Mouse (Mus musculus): ENCODE measurements around the gene Rnf6. TPM values are rescaled to one million over a fixed set of nuclear protein-coding genes. Genes with fewer than 3 reads are reported as not detected.

Gene Rnf6
- polyA plus RNA-seq, 1 experiment from 2014 or later: 22.7 TPM

DNA sequence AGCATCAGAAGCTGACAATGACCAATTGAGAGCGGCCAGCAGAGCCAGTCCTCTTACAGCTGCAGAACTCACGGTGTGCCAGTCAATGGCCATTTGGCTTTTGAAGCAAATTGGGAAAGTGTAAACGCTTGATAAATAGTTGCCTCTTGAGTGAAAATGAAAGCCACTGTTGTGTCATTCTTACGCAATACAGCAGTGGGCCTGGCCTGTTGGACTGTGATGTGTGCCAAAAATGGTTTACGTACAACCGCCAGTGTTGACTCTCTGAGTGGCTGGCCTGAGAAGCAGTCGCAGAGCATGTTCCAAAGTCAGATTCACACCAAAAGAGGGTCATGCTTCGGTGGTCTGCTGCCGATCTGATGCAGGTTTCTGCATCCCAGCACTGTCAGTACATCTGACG, 27.4 kb upstream of the Rnf6 start:
- 89% methylated on average over 10 of the region's 10 CpGs for WGBS
- no peak overlapping the region for H3K4me3 ChIP-seq (ENCODE audit: low read depth, low read length)

DNA sequence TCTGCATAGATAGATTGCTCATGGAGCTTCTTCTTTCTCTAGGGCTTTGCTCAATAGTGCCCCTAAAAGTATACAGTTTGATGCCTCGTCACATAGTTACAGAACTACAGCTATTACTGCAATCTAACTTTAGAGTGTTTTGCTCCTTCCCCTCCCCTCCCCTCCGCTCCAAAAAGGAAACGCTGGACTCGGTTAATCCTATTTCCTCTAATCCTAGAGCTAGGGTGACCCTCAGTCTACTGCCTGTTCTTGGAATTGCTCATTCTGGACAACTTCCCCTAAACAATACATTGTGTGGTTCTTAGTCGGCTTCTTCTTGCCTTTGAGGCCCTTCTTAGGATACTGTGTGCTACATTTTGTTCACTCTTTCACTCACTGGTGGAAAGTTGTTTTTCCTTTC, 26.4 kb upstream of the Rnf6 start:
- Histone ChIP-seq H3K36me3 (ENCODE audit: control insufficient read depth, insufficient read depth, low read length) (no peaks in the 10 kb centered on the region; the same call in 1 of the 2 replicates), H3K27me3 (ENCODE audit: control insufficient read depth, insufficient read depth, low read length) (no peaks in the 10 kb centered on the region), H3K9ac (ENCODE audit: low read length) (no peak overlapping the region), H3K27ac (ENCODE audit: low read depth, low read length) (no peak overlapping the region), H3K9me3 (ENCODE audit: control insufficient read depth, low read length) (no peaks in the 10 kb centered on the region), H3K4me1 (ENCODE audit: control insufficient read depth, insufficient read depth, low read length) (no peaks in the 10 kb centered on the region), H3K4me3 (ENCODE audit: low read depth, low read length) (no peak overlapping the region), H3K4me2 (ENCODE audit: low read depth) (no peak overlapping the region)
- 78% methylated on average over 5 of the region's 5 CpGs for WGBS
- no peak for ATAC-seq (ENCODE audit: insufficient read depth, low FRiP score, low TSS enrichment)
- DNase-seq (ENCODE audit: low spot score): no peak

More for the DNA sequence above, 27.4 kb upstream of the Rnf6 start:
- H3K4me2 ChIP-seq (ENCODE audit: low read depth): no peak overlapping the region
- no peak overlapping the region for H3K27ac ChIP-seq (ENCODE audit: low read depth, low read length)
- no peaks in the 10 kb centered on the region for H3K4me1 ChIP-seq (ENCODE audit: control insufficient read depth, insufficient read depth, low read length)
- ATAC-seq (ENCODE audit: insufficient read depth, low FRiP score, low TSS enrichment): no peak
- H3K9ac ChIP-seq (ENCODE audit: low read length): no peak overlapping the region
- H3K36me3 ChIP-seq (ENCODE audit: control insufficient read depth, insufficient read depth, low read length): no peaks in the 10 kb centered on the region; the same call in 1 of the 2 replicates
- no peak for DNase-seq (ENCODE audit: low spot score)
- H3K9me3 ChIP-seq (ENCODE audit: control insufficient read depth, low read length): no peaks in the 10 kb centered on the region
- H3K27me3 ChIP-seq (ENCODE audit: control insufficient read depth, insufficient read depth, low read length): no peaks in the 10 kb centered on the region

- H3K27me3 ChIP-seq (ENCODE audit: control insufficient read depth, insufficient read depth, low read length): no peaks in the 10 kb centered on the region
- no peak for ATAC-seq (ENCODE audit: insufficient read depth, low FRiP score, low TSS enrichment)
- WGBS: 88% methylated on average over 1 of the region's 1 CpGs
- no peaks in the 10 kb centered on the region for H3K4me1 ChIP-seq (ENCODE audit: control insufficient read depth, insufficient read depth, low read length)
- no peak overlapping the region for H3K9ac ChIP-seq (ENCODE audit: low read length)
- no peaks in the 10 kb centered on the region; the same call in 1 of the 2 replicates for H3K36me3 ChIP-seq (ENCODE audit: control insufficient read depth, insufficient read depth, low read length)
- no peaks in the 10 kb centered on the region for H3K9me3 ChIP-seq (ENCODE audit: control insufficient read depth, low read length)
- H3K4me2 ChIP-seq (ENCODE audit: low read depth): no peak overlapping the region
- H3K4me3 ChIP-seq (ENCODE audit: low read depth, low read length): no peak overlapping the region
- DNase-seq (ENCODE audit: low spot score): no peak
- H3K27ac ChIP-seq (ENCODE audit: low read depth, low read length): no peak overlapping the region
Measured at GRCm38 (mm10) chr5:146246386-146246785, 25.0 kb upstream of the Rnf6 start.

DNA sequence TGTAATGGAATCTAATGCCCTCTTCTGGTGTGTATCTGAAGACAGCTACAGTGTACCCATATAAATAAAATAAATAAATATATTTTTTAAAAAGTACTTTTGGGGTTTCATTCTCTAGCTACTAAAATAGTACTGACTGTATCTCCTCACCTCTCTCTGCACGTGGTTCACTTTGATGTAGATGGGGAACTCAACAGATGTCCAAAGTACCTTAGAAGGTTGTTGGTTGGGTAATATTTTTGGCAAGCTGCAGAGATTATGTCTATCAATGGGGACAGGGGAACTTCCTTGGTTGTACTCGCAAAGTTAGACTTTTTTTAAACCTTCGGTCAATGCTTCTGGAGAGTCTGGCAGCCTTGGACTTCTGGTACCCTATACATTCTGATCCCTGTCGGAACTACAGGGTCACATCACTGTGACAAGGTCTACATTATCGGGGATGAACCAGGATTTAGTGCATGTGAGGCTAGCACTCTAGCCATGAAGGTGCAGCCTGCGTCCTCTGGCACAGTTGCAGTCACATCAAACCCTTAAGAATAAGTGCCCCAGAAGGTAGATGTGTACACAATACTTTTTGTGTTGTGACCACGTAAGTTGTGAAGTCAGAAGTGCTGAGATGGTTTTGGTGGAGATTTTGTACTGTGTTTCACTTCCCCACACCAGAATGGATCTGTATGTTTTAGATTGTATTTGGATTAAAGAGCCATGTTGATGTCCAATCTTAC, 24.5 kb upstream of the Rnf6 start:
- H3K4me1 ChIP-seq (ENCODE audit: control insufficient read depth, insufficient read depth, low read length): no peaks in the 10 kb centered on the region
- no peak overlapping the region for H3K4me3 ChIP-seq (ENCODE audit: low read depth, low read length)
- no peak overlapping the region for H3K4me2 ChIP-seq (ENCODE audit: low read depth)
- no peak overlapping the region for H3K27ac ChIP-seq (ENCODE audit: low read depth, low read length)
- ATAC-seq (ENCODE audit: insufficient read depth, low FRiP score, low TSS enrichment) (no peak), DNase-seq (ENCODE audit: low spot score) (no peak)
- WGBS: 95% methylated on average over 7 of the region's 7 CpGs
- no peaks in the 10 kb centered on the region for H3K27me3 ChIP-seq (ENCODE audit: control insufficient read depth, insufficient read depth, low read length)
- H3K9ac ChIP-seq (ENCODE audit: low read length): no peak overlapping the region
- no peaks in the 10 kb centered on the region; the same call in 1 of the 2 replicates for H3K36me3 ChIP-seq (ENCODE audit: control insufficient read depth, insufficient read depth, low read length)
- H3K9me3 ChIP-seq (ENCODE audit: control insufficient read depth, low read length): no peaks in the 10 kb centered on the region

GRCm38 (mm10) chr5:146245193-146245592, 23.8 kb upstream of the Rnf6 start:
- Histone ChIP-seq H3K27me3 (ENCODE audit: control insufficient read depth, insufficient read depth, low read length) (no peaks in the 10 kb centered on the region), H3K9ac (ENCODE audit: low read length) (no peak overlapping the region), H3K9me3 (ENCODE audit: control insufficient read depth, low read length) (no peaks in the 10 kb centered on the region), H3K36me3 (ENCODE audit: control insufficient read depth, insufficient read depth, low read length) (no peaks in the 10 kb centered on the region; the same call in 1 of the 2 replicates), H3K4me2 (ENCODE audit: low read depth) (no peak overlapping the region), H3K4me1 (ENCODE audit: control insufficient read depth, insufficient read depth, low read length) (no peaks in the 10 kb centered on the region), H3K4me3 (ENCODE audit: low read depth, low read length) (no peak overlapping the region), H3K27ac (ENCODE audit: low read depth, low read length) (no peak overlapping the region)
- WGBS: 95% methylated on average over 4 of the region's 4 CpGs
- ATAC-seq (ENCODE audit: insufficient read depth, low FRiP score, low TSS enrichment) (no peak), DNase-seq (ENCODE audit: low spot score) (no peak)

- DNase-seq (ENCODE audit: low spot score): no peak
- WGBS: 93% methylated on average over 3 of the region's 3 CpGs
- Histone ChIP-seq H3K4me2 (ENCODE audit: low read depth) (no peak overlapping the region), H3K9ac (ENCODE audit: low read length) (no peak overlapping the region), H3K27me3 (ENCODE audit: control insufficient read depth, insufficient read depth, low read length) (no peaks in the 10 kb centered on the region), H3K9me3 (ENCODE audit: control insufficient read depth, low read length) (no peaks in the 10 kb centered on the region), H3K36me3 (ENCODE audit: control insufficient read depth, insufficient read depth, low read length) (no peaks in the 10 kb centered on the region), H3K4me1 (ENCODE audit: control insufficient read depth, insufficient read depth, low read length) (no peaks in the 10 kb centered on the region), H3K27ac (ENCODE audit: low read depth, low read length) (no peak overlapping the region), H3K4me3 (ENCODE audit: low read depth, low read length) (no peak overlapping the region)
- ATAC-seq (ENCODE audit: insufficient read depth, low FRiP score, low TSS enrichment): no peak
Measured at GRCm38 (mm10) chr5:146241202-146241601, 19.8 kb upstream of the Rnf6 start.

DNA sequence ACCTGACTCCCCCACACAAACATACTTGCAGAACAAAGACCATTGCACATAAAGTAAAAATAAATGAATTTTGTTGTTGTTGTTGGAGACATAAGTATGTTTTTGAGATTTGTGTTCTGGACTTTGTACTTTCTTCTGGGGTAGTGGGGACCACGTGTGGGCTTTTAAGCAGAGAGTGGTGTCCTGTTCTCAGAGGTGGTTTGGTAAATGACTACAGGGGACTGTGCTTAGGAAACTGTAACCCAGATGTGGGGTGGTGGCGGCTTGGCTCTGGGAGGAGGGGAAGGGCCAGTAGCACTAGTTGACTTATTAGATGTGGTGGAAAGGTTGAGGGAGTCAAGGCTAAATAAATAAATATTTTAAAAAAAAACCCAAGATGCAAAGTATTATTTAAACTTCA, 19.4 kb upstream of the Rnf6 start:
- H3K4me2 ChIP-seq (ENCODE audit: low read depth): no peak overlapping the region
- ATAC-seq (ENCODE audit: insufficient read depth, low FRiP score, low TSS enrichment) (no peak), DNase-seq (ENCODE audit: low spot score) (no peak)
- H3K9me3 ChIP-seq (ENCODE audit: control insufficient read depth, low read length): no peaks in the 10 kb centered on the region
- H3K4me3 ChIP-seq (ENCODE audit: low read depth, low read length): no peak overlapping the region
- no peak overlapping the region for H3K27ac ChIP-seq (ENCODE audit: low read depth, low read length)
- H3K9ac ChIP-seq (ENCODE audit: low read length): no peak overlapping the region
- no peaks in the 10 kb centered on the region for H3K27me3 ChIP-seq (ENCODE audit: control insufficient read depth, insufficient read depth, low read length)
- H3K36me3 ChIP-seq (ENCODE audit: control insufficient read depth, insufficient read depth, low read length): no peaks in the 10 kb centered on the region
- WGBS: 95% methylated on average over 2 of the region's 2 CpGs
- H3K4me1 ChIP-seq (ENCODE audit: control insufficient read depth, insufficient read depth, low read length): no peaks in the 10 kb centered on the region

- no peak overlapping the region for H3K27ac ChIP-seq (ENCODE audit: low read depth, low read length)
- H3K4me2 ChIP-seq (ENCODE audit: low read depth): no peak overlapping the region
- ATAC-seq (ENCODE audit: insufficient read depth, low FRiP score, low TSS enrichment) (no peak), DNase-seq (ENCODE audit: low spot score) (no peak)
- 85% methylated on average over 10 of the region's 10 CpGs for WGBS
- no peak overlapping the region for H3K9ac ChIP-seq (ENCODE audit: low read length)
- no peak overlapping the region for H3K4me3 ChIP-seq (ENCODE audit: low read depth, low read length)
- no peaks in the 10 kb centered on the region for H3K9me3 ChIP-seq (ENCODE audit: control insufficient read depth, low read length)
- no peaks in the 10 kb centered on the region for H3K27me3 ChIP-seq (ENCODE audit: control insufficient read depth, insufficient read depth, low read length)
- H3K36me3 ChIP-seq (ENCODE audit: control insufficient read depth, insufficient read depth, low read length): no peaks in the 10 kb centered on the region
- H3K4me1 ChIP-seq (ENCODE audit: control insufficient read depth, insufficient read depth, low read length): no peaks in the 10 kb centered on the region
Measured at GRCm38 (mm10) chr5:146238274-146238673, 16.9 kb upstream of the Rnf6 start.

DNA sequence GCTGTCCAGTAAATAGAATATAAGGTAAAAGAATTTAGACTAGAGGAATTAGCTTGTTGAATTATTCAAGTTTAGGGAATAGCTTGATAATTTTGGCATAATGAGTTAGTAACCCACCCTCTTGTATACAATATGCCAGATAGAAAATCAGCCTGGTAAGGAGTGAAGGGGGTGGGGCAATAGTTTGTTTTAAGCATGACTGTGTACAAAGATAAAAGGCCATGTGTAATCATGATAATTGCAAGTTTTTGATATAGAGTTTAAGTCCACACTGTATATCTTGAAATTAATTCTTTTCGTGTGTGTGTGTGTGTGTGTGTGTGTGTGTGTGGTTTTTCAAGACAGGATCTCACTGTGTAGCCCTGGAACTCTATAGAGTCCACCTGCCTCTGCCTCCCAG, 13.0 kb upstream of the Rnf6 start:
- Histone ChIP-seq H3K36me3 (ENCODE audit: control insufficient read depth, insufficient read depth, low read length) (no peaks in the 10 kb centered on the region), H3K9ac (ENCODE audit: low read length) (no peak overlapping the region), H3K4me2 (ENCODE audit: low read depth) (no peak overlapping the region), H3K27ac (ENCODE audit: low read depth, low read length) (no peak overlapping the region), H3K4me3 (ENCODE audit: low read depth, low read length) (no peak overlapping the region), H3K27me3 (ENCODE audit: control insufficient read depth, insufficient read depth, low read length) (no peaks in the 10 kb centered on the region), H3K4me1 (ENCODE audit: control insufficient read depth, insufficient read depth, low read length) (peaks cover 5% of the 10 kb centered on the region; the same call in 1 of the 2 replicates), H3K9me3 (ENCODE audit: control insufficient read depth, low read length) (no peaks in the 10 kb centered on the region)
- DNase-seq (ENCODE audit: low spot score) (no peak), ATAC-seq (ENCODE audit: insufficient read depth, low FRiP score, low TSS enrichment) (no peak)
- WGBS: 91% methylated on average over 1 of the region's 1 CpGs
